ENCODE assay signal across 14 mouse cellular contexts in genomic region chr8:126814427-126814826, GRCm38 (mm10).
"Had no signal": no experiment of that assay in that cellular context is flagged by ENCODE, and none has a peak within 500 bp of the region (broad histone marks: within the 10 kb centered on the region; RNA-seq: fewer than 3 reads in every experiment).

No protein-coding gene starts in this region.

- H3K27me3 ChIP-seq: liver, embryonic 15.5 days; midbrain, embryonic 15.5 days; neural tube, embryonic 13.5 days had no signal

- ATAC-seq: lung, postnatal 0 days; midbrain, embryonic 15.5 days had no signal

- H3K4me1 ChIP-seq: limb, embryonic 13.5 days; midbrain, embryonic 15.5 days; neural tube, embryonic 13.5 days had no signal

- H3K27ac ChIP-seq: kidney, postnatal 0 days; layer of hippocampus, adult 2 months; limb, embryonic 13.5 days; liver, embryonic 15.5 days; macrophage; midbrain, embryonic 15.5 days; neural tube, embryonic 13.5 days had no signal

- H3K4me3 ChIP-seq: layer of hippocampus, adult 2 months; limb, embryonic 13.5 days; liver, embryonic 15.5 days; midbrain, embryonic 15.5 days; neural tube, embryonic 13.5 days had no signal

- H3K9me3 ChIP-seq: liver, embryonic 15.5 days; midbrain, embryonic 15.5 days had no signal

- DNase-seq: kidney, adult 8-10 months; kidney, postnatal 4 days; lung, adult 2 months; right cerebral cortex, postnatal 14 days; thymus, adult 2 months; thymus, postnatal 36 days had no signal

- H3K36me3 ChIP-seq: liver, embryonic 15.5 days; midbrain, embryonic 15.5 days; neural tube, embryonic 13.5 days had no signal

- H3K4me2 ChIP-seq: limb, embryonic 13.5 days; liver, embryonic 15.5 days; midbrain, embryonic 15.5 days; neural tube, embryonic 13.5 days had no signal

- H3K9ac ChIP-seq: limb, embryonic 13.5 days; liver, embryonic 15.5 days; midbrain, embryonic 15.5 days; neural tube, embryonic 13.5 days had no signal
